Mouse (Mus musculus) lung, adult 2 months (tissue): ENCODE measurements at regions not wholly inside any gene's neighbourhood (a gene's known extent, or its start where the extent isn't known, plus 50 kb on each side); places are given as distances from the start of the nearest gene placed in this dataset.

Experiments used
- DNase-seq: peaks from one replicate; pipeline ENCODE4 v3.0.0; 2022
- H3K4me1 ChIP-seq: fragments of 200-500 bp; 2 replicates; pipeline ENCODE4 v1.6.1; 2011; ENCODE audit warnings: low read length; ENCODE audit not compliant: control insufficient read depth, insufficient read depth
- H3K4me3 ChIP-seq: fragments of 200-500 bp; replicated peaks from 2 replicates; pipeline ENCODE3; 2011; ENCODE audit warnings: low read depth, mild to moderate bottlenecking, control low read depth, low read length; ENCODE audit errors: extremely low read depth
- CTCF ChIP-seq: fragments of 200-500 bp; IDR thresholded peaks from 2 replicates; pipeline ENCODE4 v1.5.1; 2011; ENCODE audit warnings: mild to moderate bottlenecking, low read length, control low read depth; ENCODE audit not compliant: insufficient read depth
- POLR2A ChIP-seq: fragments of 200-500 bp; IDR thresholded peaks from 2 replicates; pipeline ENCODE4 v1.6.1; 2011; ENCODE audit warnings: low read depth, mild to moderate bottlenecking, control low read depth, low read length, borderline replicate concordance; ENCODE audit errors: extremely low read depth
- WGBS: fragments of 180-500 bp; shearing (Covaris S2); methylation state at CpG from one replicate; pipeline ENCODE4 v1.1.7; 2018; 5-methylcytosine and 5-hydroxymethylcytosine counted together

GRCm38 (mm10) chr1:184579475-184579874 is 152.9 kb downstream of the Hlx start:
- no peak for DNase-seq
- Histone ChIP-seq H3K4me1 (no peaks in the 10 kb centered on the region), H3K4me3 (no peak overlapping the region)
- WGBS, result 82% methylated on average over 3 of the region's 3 CpGs
- no peak for TF ChIP-seq CTCF

- 52% methylated on average over 7 of the region's 7 CpGs for WGBS
- DNase-seq, result no peak
- H3K4me3 ChIP-seq, result no peak overlapping the region
- no peaks in the 10 kb centered on the region for H3K4me1 ChIP-seq
- no peak for TF ChIP-seq CTCF
- TF ChIP-seq POLR2A, result no peak
These were observed 155.9 kb downstream of the Hlx start for GRCm38 (mm10) chr1:184576527-184576926.

- no peak for TF ChIP-seq CTCF
- no peak for TF ChIP-seq POLR2A
- Histone ChIP-seq H3K4me3 (no peak overlapping the region), H3K4me1 (no peaks in the 10 kb centered on the region)
- no peak for DNase-seq
- WGBS, result 60% methylated on average over 7 of the region's 7 CpGs
These were observed 159.1 kb downstream of the Hlx start for GRCm38 (mm10) chr1:184573325-184573724.

DNA sequence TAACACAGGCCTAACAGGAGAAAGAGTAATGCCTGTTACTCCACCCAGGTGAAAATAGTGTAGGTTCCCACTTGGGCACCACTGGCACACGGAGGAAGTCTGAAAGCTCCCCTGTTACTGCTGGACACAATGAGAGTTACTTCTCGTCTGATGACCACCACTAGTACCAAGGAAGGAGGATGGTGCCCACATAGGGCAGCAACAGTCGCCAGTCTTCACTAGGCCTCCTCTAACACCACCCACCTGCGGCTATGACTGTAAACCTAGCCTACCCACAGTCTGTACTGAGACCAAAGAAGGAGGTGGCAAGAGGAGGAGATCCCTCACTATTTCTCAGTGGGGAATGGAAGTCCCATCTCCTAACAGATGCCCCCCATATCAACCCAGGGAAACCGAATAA is 161.7 kb downstream of the Hlx start:
- DNase-seq, result no peak
- Histone ChIP-seq H3K4me1 (no peaks in the 10 kb centered on the region), H3K4me3 (no peak overlapping the region)
- no peak for TF ChIP-seq CTCF
- no peak for TF ChIP-seq POLR2A
- 91% methylated on average over 5 of the region's 5 CpGs for whole genome bisulfite sequencing

DNA sequence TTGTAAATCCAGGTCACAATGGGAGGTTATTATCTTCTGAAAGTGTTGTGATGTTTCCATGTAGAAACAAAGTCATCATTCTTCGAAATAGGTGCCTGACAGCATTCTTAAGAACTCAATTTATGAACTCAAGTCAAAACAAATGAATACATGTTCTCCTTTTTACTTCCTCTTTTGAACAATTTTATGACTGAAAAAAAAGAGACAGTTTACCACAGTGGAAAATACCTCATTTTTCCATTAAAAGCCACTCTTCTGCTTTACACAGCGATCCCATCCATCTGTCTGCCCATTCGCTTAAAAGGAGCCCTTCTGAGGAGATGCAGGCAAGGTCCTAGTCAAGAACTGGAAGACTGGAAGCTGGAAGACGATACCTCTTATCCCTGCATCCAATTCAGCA is 169.5 kb downstream of the Hlx start:
- no peak for TF ChIP-seq CTCF
- DNase-seq, result no peak
- WGBS, result 83% methylated on average over 4 of the region's 4 CpGs
- no peaks in the 10 kb centered on the region for H3K4me1 ChIP-seq
- no peak overlapping the region for H3K4me3 ChIP-seq

DNA sequence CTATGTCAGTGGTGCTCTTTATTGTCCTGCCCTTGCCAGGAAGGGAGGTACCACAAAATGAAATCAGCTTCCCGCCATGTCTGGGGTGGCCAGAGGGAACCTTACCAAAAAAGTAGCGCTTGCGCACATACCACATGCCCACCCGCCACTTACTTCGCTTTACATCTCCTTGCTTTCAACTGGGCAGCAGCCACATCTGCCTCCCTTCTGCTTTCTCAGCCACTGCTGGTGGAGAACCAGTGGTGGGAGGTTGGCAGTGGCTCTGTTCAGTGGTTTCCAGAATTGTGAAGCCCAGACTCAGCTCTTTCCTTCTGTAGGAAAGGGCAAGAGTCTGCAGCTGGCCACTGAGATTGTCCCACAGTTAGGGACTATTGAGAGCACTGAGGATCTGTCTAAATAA is 170.2 kb downstream of the Hlx start:
- WGBS, result 86% methylated on average over 5 of the region's 5 CpGs
- no peak for DNase-seq
- Histone ChIP-seq H3K4me1 (no peaks in the 10 kb centered on the region), H3K4me3 (no peak overlapping the region)
- no peak for TF ChIP-seq CTCF
- no peak for TF ChIP-seq POLR2A

- Histone ChIP-seq H3K4me3 (no peak overlapping the region), H3K4me1 (no peaks in the 10 kb centered on the region)
- no peak for DNase-seq
- 70% methylated on average over 7 of the region's 7 CpGs for WGBS
- TF ChIP-seq CTCF (no peak), POLR2A (no peak)
These were observed 172.9 kb downstream of the Hlx start for GRCm38 (mm10) chr1:184559543-184559942.

- TF ChIP-seq POLR2A (no peak), CTCF (no peak)
- no peaks in the 10 kb centered on the region for H3K4me1 ChIP-seq
- no peak overlapping the region for H3K4me3 ChIP-seq
- DNase-seq, result no peak
These were observed 178.6 kb downstream of the Hlx start for GRCm38 (mm10) chr1:184553791-184554190.

DNA sequence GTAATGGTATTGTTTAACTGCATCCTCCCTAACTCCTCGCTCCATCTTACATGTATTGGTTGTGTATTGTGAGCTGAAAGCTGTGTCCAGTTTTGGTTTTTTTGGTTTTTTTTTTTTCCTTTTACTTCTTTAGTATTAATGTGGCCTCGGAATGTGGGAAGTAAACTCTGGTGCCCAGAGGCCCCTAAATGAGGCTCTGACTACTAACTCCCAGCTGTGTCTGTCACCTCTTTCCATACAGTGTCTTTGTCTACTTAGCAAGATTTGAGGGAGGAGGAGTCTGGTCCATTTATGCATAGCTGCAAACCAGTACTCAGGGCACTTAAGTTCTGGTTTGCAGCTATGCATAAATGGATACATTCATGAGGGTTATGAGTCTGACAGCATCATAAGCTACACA is 181.9 kb downstream of the Hlx start:
- no peak for DNase-seq
- no peaks in the 10 kb centered on the region for H3K4me1 ChIP-seq
- no peak for TF ChIP-seq POLR2A
- no peak for TF ChIP-seq CTCF
- no peak overlapping the region for H3K4me3 ChIP-seq
- WGBS, result 71% methylated on average over 2 of the region's 2 CpGs

DNA sequence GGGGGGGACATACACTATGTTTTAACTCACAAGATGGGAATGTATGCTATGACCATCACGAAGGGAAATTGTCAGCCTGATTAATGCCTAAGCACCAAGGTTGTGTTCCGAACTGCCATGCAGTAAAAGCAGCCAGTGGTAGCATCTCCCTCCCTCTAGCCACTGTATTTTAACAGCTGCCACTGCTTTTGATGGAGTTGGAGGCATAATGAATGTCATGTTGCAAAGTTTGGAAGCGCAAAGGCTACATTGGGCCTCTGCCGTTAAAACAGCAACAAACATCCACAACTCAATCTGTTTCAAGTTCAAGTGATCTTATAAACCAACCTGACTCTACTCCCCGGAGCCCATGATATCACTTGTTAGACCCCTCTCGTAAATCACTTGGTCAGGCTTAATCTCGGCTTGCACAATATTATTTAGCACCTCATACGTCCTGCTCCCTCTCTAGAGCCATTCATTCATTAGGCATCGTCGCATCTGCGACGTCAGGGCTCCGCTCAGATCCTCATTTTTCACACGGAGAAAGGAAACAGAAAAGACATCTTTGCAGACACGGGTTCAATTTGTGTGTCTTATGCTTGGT is 184.7 kb downstream of the Hlx start:
- DNase-seq, result no peak
- WGBS, result 63% methylated on average over 15 of the region's 15 CpGs
- no peaks in the 10 kb centered on the region for H3K4me1 ChIP-seq
- TF ChIP-seq POLR2A, result no peak
- no peak for TF ChIP-seq CTCF
- H3K4me3 ChIP-seq, result no peak overlapping the region

DNA sequence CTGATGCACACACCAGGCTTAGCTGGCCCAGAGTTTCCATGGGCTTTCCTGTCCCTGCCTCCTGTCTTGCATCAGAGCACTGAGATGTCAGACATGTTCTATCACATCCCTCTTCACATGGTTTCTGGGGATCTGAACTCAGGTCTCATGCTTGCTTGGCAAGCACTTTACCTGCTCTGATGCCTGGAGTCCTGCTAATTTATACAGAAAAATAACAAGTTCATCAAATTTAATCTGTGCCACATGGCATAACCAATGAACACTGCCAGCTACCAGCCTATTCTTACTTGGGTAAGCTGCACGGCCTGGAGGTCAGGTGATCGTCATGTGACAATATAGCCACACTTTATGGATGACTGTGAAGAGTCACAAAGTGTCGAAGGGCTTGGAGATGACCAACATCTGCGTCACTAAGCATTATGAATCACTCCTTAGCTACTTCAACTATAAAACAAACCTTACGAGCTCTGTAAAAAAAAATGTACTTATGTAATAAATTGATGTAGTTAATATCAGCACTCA is 186.2 kb downstream of the Hlx start:
- WGBS, result 91% methylated on average over 5 of the region's 5 CpGs
- H3K4me1 ChIP-seq, result no peaks in the 10 kb centered on the region
- TF ChIP-seq CTCF (no peak), POLR2A (no peak)
- H3K4me3 ChIP-seq, result no peak overlapping the region
- DNase-seq, result no peak
